Mouse (Mus musculus) forebrain, embryonic 11.5 days (tissue): ENCODE results near the gene Gjb1. TPM values are rescaled to one million over a fixed set of nuclear protein-coding genes. Genes with fewer than 3 reads are reported as not detected.
"Not testable (repeated sequence)": the region's sequence is repeated elsewhere in the genome, so short reads cannot be mapped to it uniquely, and the experiment has no call there.

Experiments used
- ATAC-seq: fragments of 200-750 bp; cut with Nextera tagmentation; replicated peaks from 2 replicates; pipeline ENCODE4 v1.8.0; 2017; ENCODE audit warnings: moderate TSS enrichment; ENCODE audit not compliant: low FRiP score
- DNase-seq: peaks from one replicate; pipeline ENCODE4 v3.0.0-alpha.2; 2017; ENCODE audit warnings: low spot score
- H3K27ac ChIP-seq: fragments of 300-500 bp; sonication (generic); 2 replicates; pipeline ENCODE4 v1.5.1; 2014; ENCODE audit warnings: low read depth, low read length
- H3K27me3 ChIP-seq: fragments of 300-500 bp; sonication (generic); 2 replicates; pipeline ENCODE4 v1.6.1; 2014; ENCODE audit warnings: mild to moderate bottlenecking, low read length, mixed read lengths; ENCODE audit not compliant: control insufficient read depth, insufficient read depth
- H3K36me3 ChIP-seq: fragments of 300-500 bp; sonication (generic); 2 replicates; pipeline ENCODE4 v1.6.1; 2014; ENCODE audit warnings: mild to moderate bottlenecking, low read length, moderate library complexity, mixed read lengths; ENCODE audit not compliant: control insufficient read depth, insufficient read depth
- H3K4me1 ChIP-seq: fragments of 300-500 bp; sonication (generic); replicated peaks from 2 replicates; pipeline ENCODE4 v1.6.1; 2014; ENCODE audit warnings: low read length, mixed read lengths; ENCODE audit not compliant: control insufficient read depth, insufficient read depth
- H3K4me2 ChIP-seq: fragments of 300-500 bp; sonication (generic); 2 replicates; pipeline ENCODE4 v1.6.1; 2014; ENCODE audit warnings: low read depth, mild to moderate bottlenecking, low read length, moderate library complexity, mixed read lengths; ENCODE audit not compliant: severe bottlenecking
- H3K4me3 ChIP-seq: fragments of 300-500 bp; sonication (generic); 2 replicates; pipeline ENCODE4 v1.5.1; 2014; ENCODE audit warnings: low read depth, low read length
- H3K9ac ChIP-seq: fragments of 300-500 bp; sonication (generic); 2 replicates; pipeline ENCODE4 v1.6.1; 2014; ENCODE audit warnings: low read length
- H3K9me3 ChIP-seq: fragments of 300-500 bp; sonication (generic); 2 replicates; pipeline ENCODE4 v1.6.1; 2016; ENCODE audit warnings: low read length, mixed read lengths; ENCODE audit not compliant: control insufficient read depth
- WGBS: fragments of 180-500 bp; shearing (Covaris S2); extraction: QIAGEN DNeasy Blood & Tissue Kit; methylation state at CpG from one replicate; pipeline ENCODE4 v1.1.7; 2014; 5-methylcytosine and 5-hydroxymethylcytosine counted together
- polyA plus RNA-seq: library from polyadenylated mRNA; unstranded; fragments of >200 nt; fragmentation: Nextera tagmentation; extraction: Ambion mirVana; gene quantifications from 2 replicates; pipeline ENCODE4 v1.2.1, GENCODE M21; 2014

Gene Gjb1
- polyA plus RNA-seq, 1 experiment from 2014 or later: not detected

- H3K36me3 ChIP-seq: no peaks in the 10 kb centered on the region
- no peak overlapping the region for H3K27ac ChIP-seq
- H3K4me2 ChIP-seq: no peak overlapping the region
- H3K9me3 ChIP-seq: no peaks in the 10 kb centered on the region
- H3K9ac ChIP-seq: no peak overlapping the region
- WGBS: 63% methylated on average over 4 of the region's 4 CpGs
- no peaks in the 10 kb centered on the region for H3K4me1 ChIP-seq
- H3K4me3 ChIP-seq: no peak overlapping the region
- H3K27me3 ChIP-seq: no peaks in the 10 kb centered on the region; the same call in 1 of the 2 replicates
- ATAC-seq: no peak
- no peak for DNase-seq
These were observed 29.7 kb upstream of the Gjb1 start for GRCm38 (mm10) chrX:101346475-101346874.

- no peak for ATAC-seq
- Histone ChIP-seq H3K9ac (no peak overlapping the region), H3K4me3 (no peak overlapping the region), H3K27ac (no peak overlapping the region), H3K27me3 (no peaks in the 10 kb centered on the region; the same call in 1 of the 2 replicates), H3K36me3 (no peaks in the 10 kb centered on the region), H3K4me2 (no peak overlapping the region), H3K4me1 (no peaks in the 10 kb centered on the region), H3K9me3 (no peaks in the 10 kb centered on the region)
- DNase-seq: no peak
- 65% methylated on average over 4 of the region's 4 CpGs for WGBS
These were observed 25.0 kb upstream of the Gjb1 start for GRCm38 (mm10) chrX:101351188-101351587.

- ATAC-seq, H3K36me3 ChIP-seq, H3K4me2 ChIP-seq, H3K27ac ChIP-seq, DNase-seq, H3K4me3 ChIP-seq, H3K4me1 ChIP-seq, H3K27me3 ChIP-seq, H3K9ac ChIP-seq, H3K9me3 ChIP-seq: not testable (repeated sequence)
- 57% methylated on average over 3 of the region's 4 CpGs for WGBS
These were observed 17.3 kb upstream of the Gjb1 start for GRCm38 (mm10) chrX:101358902-101359301.

- H3K4me1 ChIP-seq: no peaks in the 10 kb centered on the region
- WGBS: 80% methylated on average over 7 of the region's 7 CpGs
- no peak for ATAC-seq
- no peaks in the 10 kb centered on the region for H3K9me3 ChIP-seq
- no peak overlapping the region for H3K9ac ChIP-seq
- H3K4me2 ChIP-seq: no peak overlapping the region
- no peak for DNase-seq
- H3K4me3 ChIP-seq: no peak overlapping the region
- no peak overlapping the region for H3K27ac ChIP-seq
- no peaks in the 10 kb centered on the region for H3K36me3 ChIP-seq
- no peaks in the 10 kb centered on the region; the same call in 1 of the 2 replicates for H3K27me3 ChIP-seq
These were observed 7.2 kb upstream of the Gjb1 start for GRCm38 (mm10) chrX:101369001-101369400.

GRCm38 (mm10) chrX:101370573-101370972 lies 5.6 kb upstream of the Gjb1 start:
- Histone ChIP-seq H3K4me3 (no peak overlapping the region), H3K4me2 (no peak overlapping the region), H3K27me3 (no peaks in the 10 kb centered on the region; the same call in 1 of the 2 replicates), H3K4me1 (no peaks in the 10 kb centered on the region), H3K9me3 (no peaks in the 10 kb centered on the region), H3K36me3 (no peaks in the 10 kb centered on the region), H3K9ac (no peak overlapping the region), H3K27ac (no peak overlapping the region)
- DNase-seq (no peak), ATAC-seq (no peak)
- 74% methylated on average over 3 of the region's 3 CpGs for WGBS

- WGBS: 79% methylated on average over 5 of the region's 5 CpGs
- no peak overlapping the region for H3K4me2 ChIP-seq
- DNase-seq (no peak), ATAC-seq (no peak)
- H3K36me3 ChIP-seq: no peaks in the 10 kb centered on the region
- H3K9me3 ChIP-seq: no peaks in the 10 kb centered on the region
- no peaks in the 10 kb centered on the region for H3K4me1 ChIP-seq
- H3K4me3 ChIP-seq: no peak overlapping the region
- peaks cover 2% of the 10 kb centered on the region; the same call in 1 of the 2 replicates for H3K27me3 ChIP-seq
- H3K9ac ChIP-seq: no peak overlapping the region
- H3K27ac ChIP-seq: no peak overlapping the region
These were observed 3.2 kb upstream of the Gjb1 start for GRCm38 (mm10) chrX:101372946-101373345.

GRCm38 (mm10) chrX:101377076-101377475 lies 898 bp downstream of the Gjb1 start:
- H3K4me1 ChIP-seq: no peaks in the 10 kb centered on the region
- no peak overlapping the region for H3K4me3 ChIP-seq
- no peak overlapping the region for H3K4me2 ChIP-seq
- no peak for ATAC-seq
- H3K27ac ChIP-seq: no peak overlapping the region
- no peaks in the 10 kb centered on the region for H3K36me3 ChIP-seq
- WGBS: 74% methylated on average over 4 of the region's 4 CpGs
- DNase-seq: no peak
- no peak overlapping the region for H3K9ac ChIP-seq
- peaks cover 5% of the 10 kb centered on the region for H3K27me3 ChIP-seq
- H3K9me3 ChIP-seq: no peaks in the 10 kb centered on the region

- Histone ChIP-seq H3K9me3 (no peaks in the 10 kb centered on the region), H3K27me3 (peaks cover 29% of the 10 kb centered on the region), H3K9ac (no peak overlapping the region), H3K36me3 (no peaks in the 10 kb centered on the region), H3K4me2 (no peak overlapping the region), H3K4me3 (no peak overlapping the region), H3K27ac (no peak overlapping the region), H3K4me1 (peaks cover 2% of the 10 kb centered on the region; the same call in 1 of the 2 replicates)
- no peak for ATAC-seq
- 67% methylated on average over 1 of the region's 1 CpGs for WGBS
- DNase-seq: no peak
These were observed 3.6 kb downstream of the Gjb1 start for GRCm38 (mm10) chrX:101379744-101380143.

GRCm38 (mm10) chrX:101383455-101383854 lies 7.3 kb downstream of the Gjb1 start:
- H3K4me1 ChIP-seq: peaks cover 2% of the 10 kb centered on the region; the same call in 1 of the 2 replicates
- H3K27me3 ChIP-seq: peaks cover 36% of the 10 kb centered on the region
- 15% methylated on average over 18 of the region's 18 CpGs for WGBS

More at GRCm38 (mm10) chrX:101383455-101383854, 7.3 kb downstream of the Gjb1 start:
- H3K9me3 ChIP-seq: no peaks in the 10 kb centered on the region
- no peak overlapping the region for H3K9ac ChIP-seq
- no peaks in the 10 kb centered on the region for H3K36me3 ChIP-seq
- H3K27ac ChIP-seq: no peak overlapping the region
- DNase-seq: no peak
- no peak overlapping the region for H3K4me3 ChIP-seq
- no peak for ATAC-seq
- no peak overlapping the region for H3K4me2 ChIP-seq
